Mouse (Mus musculus) right cerebral cortex, adult 2 months (tissue): Measurements from ENCODE around the gene Hnrnpc.

ENCODE experiments used
- DNase-seq, 2 experiments: peaks; one replicate each; pipeline ENCODE4 v3.0.0; 2021 to 2022; ENCODE audit warnings: low spot score in 2 of 2

Gene Hnrnpc

DNA sequence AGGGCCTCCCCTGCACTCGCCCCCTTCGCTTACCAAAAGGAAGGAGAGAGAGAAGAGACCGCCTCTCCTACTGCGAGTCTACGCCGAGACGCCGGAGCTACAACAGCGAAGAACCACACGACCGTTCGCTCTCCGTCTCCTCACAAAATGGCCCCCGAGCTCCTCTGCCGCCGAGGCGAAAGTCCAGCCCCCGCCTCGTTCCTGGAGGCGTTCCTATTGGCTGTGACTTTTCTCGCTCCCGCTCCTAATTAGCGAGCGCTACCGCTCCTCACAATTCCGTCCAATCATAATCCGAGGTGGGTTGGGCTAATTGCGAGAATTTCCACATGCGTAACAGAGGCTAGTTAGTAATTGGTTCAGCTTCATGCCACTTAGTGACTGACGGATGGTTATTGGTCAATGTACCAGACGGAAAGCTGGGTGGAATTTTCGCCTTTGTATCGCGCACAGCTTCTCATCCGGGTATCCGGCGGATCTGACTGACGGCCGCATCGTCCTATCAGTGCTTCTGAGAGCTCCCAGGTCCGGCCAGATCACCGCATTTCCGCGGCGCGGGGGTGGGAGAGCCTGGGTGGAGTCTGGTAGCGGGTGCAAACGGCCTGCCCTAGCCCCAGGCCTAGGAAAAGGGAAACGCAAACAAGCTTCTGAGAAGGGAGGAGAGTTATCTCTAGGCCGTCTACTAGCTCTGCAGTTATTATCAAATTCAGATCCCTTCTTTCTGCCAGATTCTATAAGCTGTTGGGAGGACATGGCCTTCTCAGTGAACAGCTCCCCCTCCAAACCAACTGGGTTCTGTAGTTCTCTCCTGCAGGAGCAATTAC lies at the start of gene Hnrnpc:
Gene Hnrnpc, minus strand, starts transcription at position 173 of the 821 bp plus-strand sequence.
- peak; percentile 100 for DNase-seq

DNA sequence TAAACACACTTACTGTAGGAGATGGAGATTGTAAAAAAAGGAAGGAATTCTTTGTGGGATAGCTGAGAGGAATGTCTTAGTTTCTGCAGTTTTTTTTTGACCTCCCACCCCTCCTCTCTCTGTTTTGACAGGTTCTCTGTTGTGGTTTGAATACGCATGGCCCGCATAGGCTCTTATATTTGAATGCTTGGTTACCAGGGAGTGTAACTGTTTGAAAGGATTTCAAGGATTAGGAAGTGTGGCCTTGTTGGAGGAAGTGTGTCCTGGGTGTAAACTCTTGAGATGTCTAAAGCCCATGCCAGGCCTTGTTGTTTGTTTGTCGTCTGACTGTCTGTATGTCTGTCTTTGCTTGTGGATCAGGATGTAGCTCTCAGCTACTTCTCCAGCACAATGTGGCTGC lies 48.8 kb upstream of the Hnrnpc start:
- DNase-seq: no peak

DNA sequence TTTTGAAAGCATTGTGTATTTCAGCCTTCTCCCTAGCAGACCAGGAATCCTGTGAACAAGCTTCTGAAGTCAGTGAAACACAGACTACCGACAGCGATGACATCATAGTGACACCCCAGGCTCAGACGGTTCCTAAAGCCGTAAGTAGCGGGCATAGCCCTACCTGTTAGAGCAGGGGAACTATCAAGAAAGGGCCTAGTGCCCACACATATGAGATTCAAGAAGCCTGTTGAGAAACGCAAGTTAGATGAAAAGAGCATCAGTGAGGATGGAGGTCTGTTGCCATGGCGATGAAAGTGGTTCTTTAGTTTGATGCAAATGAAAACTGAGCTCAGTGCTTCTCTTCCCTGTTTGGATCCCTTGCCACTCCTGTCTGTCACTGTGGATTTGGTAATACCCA lies 48.4 kb upstream of the Hnrnpc start:
- DNase-seq: peak; percentile 47 to 64

DNA sequence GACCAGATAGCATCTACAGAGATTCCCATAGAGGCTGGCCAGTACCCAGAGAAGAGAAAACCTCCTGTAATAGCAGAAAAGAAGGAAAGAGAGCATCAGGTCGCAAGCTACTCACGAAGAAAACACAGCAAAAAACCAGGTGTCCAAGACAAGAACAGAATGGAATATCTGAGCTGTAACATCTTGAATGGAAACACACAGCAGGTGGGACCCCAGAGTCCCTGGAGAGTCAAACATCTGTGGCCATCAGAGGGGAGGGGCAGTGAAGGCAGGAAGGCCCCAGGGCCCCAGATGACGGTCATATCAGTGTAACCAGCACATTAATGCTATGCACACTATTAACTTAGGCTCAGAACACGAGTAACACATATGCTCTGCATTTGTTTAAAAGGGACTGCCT lies 46.1 kb upstream of the Hnrnpc start:
- DNase-seq: no peak

DNA sequence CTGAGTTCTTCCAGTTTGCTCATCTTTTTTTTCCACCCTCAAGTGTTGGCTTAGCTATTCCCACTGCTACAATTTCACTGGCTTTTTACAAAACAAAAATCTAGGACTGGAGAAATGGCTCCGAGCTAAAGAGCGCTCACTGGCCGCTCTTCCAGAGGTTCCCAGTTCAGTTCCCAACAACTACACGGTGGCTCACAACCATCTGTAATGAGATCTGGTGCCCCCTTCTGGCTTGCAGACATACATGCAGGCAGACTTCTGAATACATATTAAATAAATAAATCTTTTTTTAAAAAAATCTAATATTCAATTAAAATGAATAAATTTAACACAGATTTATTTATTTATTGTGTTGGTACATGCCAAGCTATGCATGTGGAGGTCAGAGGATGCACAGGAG lies 42.7 kb upstream of the Hnrnpc start:
- no peak for DNase-seq

DNA sequence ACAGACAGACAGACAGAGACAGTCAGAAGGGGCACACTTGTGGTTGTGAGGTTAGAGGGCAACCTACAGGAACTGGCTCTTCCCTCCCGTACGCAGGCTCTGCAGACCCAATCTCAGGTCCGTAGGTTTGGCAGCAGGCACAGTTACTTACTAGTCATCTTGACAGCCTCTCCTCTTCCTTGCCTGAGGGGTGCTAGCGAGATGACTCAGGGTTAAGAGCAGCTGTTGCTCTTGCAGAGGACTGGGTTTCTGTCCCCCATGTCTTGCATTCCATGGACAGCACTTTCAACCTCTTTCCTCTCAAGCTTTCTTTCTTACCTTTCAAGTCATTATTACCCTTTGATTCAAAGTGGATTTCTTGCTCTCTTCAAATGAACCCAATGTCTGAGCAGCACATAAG lies 40.3 kb upstream of the Hnrnpc start:
- DNase-seq: no peak

DNA sequence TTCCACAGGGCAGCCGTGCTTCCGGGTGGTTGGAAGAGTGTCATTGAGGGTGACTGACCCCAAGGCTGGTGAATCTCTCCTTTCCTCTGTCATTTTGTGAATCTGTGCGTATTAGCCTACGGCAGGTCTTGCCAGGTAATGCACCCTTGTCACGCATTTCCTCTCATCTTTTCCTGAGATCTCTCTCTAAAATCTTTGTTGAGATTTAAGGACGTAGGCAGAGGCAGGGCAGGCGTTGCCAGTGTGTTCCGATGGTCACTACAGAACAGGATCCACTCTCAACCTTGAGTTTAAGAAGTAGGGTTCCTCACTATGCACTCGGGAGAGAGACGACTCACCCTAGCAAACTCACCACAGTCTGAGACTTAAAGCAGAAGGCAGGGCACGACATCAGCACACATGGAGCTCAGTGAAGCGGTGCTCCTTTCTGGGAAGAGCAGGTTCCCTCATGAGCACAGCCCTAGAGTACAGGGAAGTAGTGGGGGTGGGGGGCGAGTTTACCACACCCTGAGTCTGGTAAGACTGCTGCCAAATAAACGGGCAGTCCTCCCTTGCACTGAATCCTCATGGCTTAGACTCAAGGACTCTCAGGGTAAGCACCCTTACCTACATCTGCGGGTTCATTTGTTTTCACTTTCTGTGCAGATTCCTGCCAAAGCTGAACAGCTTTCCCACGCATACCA lies 37.8 kb upstream of the Hnrnpc start:
- no peak for DNase-seq

DNA sequence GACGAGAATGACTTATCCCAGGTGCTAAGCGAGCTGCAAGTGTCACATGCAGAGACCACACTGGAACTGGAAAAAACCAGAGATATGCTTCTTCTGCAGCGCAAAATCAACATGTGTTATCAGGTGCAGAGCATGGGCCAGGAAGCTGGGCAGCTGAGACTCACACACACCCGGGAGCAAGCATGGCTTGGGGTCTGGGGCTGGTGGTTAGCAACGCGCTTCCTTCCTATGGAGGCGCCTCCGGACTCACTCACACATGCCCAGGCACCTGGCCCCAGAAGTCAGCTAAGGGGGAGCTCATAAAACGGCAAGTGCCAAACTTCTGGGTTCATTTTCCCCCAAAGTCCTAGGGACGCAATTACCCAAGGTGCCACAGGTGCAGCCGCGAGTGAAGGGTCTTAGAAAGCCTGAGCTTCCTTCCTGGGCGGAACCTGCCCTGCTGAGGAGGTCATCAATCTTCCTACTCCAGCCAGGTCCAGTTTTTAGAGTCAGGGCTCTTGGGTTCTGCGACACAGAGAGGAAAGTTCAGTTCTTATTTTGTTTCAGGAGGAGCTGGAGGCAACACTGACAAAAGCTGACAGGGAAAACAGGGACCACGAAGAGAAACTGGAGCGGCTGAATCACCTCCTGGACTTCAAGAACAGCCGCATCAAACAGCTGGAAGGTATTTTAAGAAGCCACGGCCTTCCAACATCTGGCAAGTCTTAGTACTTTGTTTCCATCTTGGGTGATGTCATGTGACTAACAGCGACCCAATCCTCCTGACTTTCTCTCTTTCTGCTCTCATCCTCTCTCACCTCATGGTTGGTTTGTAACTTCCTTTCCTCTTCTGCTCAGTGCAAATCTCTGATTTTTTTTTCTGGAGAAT lies 37.0 kb upstream of the Hnrnpc start:
- no peak for DNase-seq

DNA sequence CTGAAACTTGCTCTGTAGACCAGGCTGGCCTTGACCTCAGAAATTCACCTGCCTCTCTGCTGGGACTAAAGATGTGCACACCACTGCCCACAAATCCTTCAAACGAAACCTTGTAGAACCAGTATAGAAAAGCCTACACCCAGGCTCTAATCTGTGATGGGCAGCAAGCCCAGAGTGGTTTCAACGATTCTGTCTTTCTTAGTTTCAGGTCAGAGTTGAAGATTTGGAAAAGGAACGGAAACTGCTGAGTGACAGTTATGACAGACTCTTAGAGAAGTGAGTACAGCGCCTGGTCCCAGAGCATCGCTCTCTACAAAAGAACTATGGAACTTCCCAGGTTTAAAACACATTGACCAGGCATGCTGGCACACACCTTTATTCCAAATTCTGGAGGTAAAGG lies 29.8 kb upstream of the Hnrnpc start:
- no peak for DNase-seq

DNA sequence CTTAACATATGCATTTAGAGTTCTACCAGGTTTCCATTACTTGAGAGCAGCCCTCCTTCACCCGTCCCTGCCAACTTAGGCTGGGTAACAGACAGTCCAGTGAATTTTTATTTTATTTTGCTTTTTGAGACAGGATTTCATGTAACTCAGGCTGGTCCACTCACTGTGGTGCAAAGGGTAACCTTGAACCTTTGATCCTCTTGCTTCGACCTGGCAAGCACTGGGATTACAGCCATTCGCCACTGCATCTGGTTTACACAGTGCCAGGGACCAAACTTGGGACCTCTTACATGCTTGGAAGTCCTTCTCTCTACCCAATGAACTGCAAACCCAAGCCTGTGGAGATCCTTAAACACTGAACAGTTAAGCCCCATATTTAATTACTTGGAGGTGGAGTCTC lies 20.8 kb upstream of the Hnrnpc start:
- no peak for DNase-seq

DNA sequence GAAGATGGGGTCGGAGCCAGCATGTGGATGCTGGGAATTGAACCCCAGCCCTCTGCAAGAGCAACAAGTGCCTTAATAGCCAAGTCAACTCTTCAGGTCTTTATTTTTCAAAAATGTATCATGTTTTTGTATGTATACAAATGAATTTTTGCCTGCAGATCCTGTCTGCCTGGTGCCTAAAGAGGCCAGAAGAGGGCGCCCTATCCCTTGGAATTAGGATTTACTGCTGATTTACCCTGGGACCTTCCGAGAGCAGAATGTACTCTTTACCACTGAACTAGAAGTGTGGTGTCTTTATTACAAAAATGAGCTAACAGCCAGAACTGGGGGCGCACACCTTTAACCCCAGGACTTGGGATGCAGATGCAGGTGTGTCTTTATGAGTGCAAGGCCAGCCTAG lies 20.1 kb upstream of the Hnrnpc start:
- peak; percentile 79 to 80 for DNase-seq

DNA sequence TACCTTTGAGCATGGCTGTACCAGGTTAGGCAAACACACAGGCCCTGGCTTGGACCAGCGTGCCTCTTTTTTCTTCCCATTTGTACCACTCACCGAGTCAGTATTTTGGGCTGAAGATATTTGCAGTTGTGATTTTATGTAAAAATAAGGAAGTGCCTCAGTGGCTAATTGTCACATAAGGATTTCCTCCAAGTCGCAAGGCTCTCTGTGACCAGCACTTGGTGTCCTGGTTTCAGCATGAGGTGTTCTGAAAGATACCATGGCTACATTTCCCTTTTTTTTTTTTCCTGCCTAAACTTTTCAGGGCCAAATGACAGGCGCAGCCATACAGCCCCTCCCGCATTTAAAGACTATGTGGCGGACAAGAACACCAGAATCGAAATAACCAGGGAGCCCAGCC lies 16.3 kb upstream of the Hnrnpc start:
- DNase-seq: no peak

DNA sequence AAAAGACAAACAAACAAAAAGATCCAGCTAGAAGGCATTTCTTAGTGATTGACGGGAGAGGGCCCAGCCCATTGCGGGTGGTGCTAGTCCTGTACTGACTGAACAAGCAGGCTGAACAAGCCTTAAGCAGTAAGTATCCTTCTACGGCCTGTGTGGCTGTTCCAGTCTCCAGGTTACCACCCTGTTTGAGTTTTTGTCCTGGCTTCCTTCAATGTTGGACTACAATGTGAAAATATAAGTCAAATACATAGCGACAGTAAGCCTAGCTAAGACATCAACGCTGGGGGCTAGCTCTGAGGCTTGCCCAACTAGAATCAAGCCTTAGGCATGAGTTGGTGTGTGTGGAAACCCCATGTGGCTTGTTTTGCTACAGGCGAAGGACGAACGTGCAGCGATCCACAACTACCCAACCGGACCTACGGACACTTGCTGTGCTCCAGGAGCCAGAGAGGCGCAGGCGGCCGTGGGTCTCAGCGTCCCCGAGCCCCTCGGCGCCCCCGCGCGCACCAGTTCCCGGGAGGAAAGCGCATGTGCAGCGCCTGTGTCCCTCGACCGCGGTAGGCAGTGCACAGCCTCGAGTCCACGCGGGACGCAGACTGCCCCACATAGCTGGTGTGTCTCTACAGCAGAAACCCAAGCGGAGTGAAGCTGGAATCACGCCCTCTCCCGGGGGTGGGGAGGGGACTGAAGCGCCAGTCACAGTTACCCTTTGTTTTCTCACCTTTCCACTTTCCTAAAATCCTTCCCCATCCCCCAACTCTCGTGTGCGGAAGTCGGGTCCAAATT lies 15.2 kb upstream of the Hnrnpc start:
- DNase-seq: peak; percentile 36 to 37

DNA sequence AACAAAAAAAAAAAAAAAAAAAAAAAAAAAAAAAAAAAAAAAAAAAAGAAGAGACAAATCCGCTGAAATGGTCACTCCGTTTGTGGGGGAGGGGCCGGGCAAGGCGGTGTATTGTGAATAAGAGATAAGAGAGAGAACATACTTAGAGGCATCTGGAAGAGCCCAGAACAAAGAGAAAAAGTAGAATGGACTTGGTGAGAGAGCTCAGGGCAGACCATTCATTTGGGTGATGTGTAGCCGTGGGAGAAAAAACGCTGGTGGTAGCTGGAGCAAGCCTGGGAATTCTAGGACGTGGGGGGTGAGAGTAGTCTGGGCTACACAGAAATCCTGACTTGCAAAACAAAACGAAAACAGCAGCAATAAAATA lies 14.6 kb upstream of the Hnrnpc start:
- no peak for DNase-seq

DNA sequence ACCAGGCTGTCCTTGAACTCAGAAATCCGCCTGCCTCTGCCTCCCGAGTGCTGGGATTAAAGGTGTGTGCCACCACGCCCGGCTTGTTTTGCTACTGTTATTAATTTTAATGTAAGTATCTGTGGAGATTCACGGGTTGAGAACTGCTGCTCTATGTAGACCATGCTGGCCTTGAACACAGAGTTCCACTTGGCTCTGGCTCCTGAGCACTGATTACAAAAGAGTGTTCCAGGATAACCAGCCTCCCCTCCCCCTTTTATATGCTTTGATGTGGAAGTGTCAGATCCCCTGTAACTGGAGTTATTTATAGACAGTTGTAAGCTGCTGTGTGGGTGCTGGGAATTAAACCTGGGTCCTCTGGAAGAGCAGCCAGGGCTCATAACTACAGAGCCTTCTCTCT lies 13.4 kb upstream of the Hnrnpc start:
- no peak for DNase-seq

DNA sequence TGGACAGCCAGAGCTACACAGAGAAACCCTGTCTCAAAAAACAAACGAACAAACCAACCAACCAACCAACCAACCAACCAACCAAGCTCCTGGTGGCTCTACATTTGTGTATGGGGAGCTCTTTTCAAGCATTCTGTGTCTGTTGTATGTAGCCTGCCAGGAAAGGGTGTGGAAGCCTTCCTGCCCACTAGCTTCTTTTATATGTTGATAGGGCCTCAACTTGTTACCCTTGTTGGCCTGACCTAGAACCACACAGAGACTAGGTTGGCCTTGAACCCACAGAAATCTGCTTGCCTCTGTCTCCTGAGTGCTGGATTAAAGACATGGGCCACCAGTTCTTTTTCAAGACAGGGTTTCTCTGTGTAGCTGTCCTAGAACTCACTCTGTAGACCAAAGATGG lies 10.3 kb upstream of the Hnrnpc start:
- no peak for DNase-seq

DNA sequence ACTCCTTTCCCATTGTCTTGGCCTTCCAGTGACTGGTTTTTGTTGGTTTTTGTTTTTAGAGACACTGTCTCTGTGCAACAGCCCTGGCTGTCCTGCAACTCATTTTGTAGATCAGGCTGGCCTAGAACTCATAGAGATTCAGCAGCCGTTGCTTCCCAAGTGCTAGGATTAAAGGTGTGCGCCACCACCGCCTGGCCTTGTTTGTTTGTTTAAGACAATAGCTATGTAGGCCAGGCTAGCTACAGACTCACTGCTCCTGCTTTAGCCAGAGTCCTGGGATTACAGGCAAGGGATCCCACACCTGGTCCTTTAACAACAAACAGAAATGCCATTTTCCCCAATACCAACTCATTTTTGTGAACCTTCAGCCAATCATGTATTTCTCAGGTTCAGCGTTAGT lies 6.5 kb upstream of the Hnrnpc start, which contains the start of gene Rpgrip1:
Gene Rpgrip1, plus strand, starts transcription at position 359 of the 400 bp plus-strand sequence.
- no peak for DNase-seq

DNA sequence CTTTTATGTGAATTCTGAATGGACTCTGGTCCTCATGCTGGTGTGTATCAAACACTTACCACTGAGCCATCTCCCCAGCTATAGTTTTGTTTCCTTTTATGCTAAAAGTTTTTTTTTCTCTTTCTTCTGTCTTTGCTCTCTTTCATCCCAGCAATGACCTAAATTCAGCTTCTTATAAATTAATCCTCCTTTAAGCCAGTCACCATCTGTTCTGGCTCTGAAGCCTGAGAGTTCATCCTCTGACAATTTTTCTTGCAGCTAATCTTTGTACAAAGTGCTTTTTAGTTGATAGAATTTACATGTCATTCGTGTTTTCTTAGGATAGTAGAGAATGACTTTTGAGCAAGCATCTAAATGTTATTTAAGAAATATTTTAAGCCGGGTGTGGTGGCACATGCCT lies 4.2 kb upstream of the Hnrnpc start:
- no peak for DNase-seq

DNA sequence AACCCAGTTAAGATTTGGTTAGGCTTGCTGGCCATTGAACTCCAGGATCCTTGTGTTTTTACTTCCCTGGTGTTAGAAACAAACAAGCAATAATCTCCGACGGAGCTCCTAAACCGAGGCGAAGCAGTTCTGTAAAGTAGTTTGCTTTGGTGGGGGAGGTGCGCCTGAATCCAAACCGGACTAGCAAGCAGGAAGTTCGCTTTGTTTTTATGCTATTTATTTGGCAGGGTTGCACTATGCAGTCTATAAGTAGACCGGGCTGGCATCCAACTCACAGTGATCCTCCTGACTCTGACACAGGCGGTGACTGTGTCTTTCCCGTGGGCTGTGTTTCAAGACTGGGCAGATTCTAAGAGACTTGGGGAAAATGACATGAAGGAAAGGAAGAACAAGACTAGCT lies 2.9 kb upstream of the Hnrnpc start:
- DNase-seq: peak; percentile 65 to 71

DNA sequence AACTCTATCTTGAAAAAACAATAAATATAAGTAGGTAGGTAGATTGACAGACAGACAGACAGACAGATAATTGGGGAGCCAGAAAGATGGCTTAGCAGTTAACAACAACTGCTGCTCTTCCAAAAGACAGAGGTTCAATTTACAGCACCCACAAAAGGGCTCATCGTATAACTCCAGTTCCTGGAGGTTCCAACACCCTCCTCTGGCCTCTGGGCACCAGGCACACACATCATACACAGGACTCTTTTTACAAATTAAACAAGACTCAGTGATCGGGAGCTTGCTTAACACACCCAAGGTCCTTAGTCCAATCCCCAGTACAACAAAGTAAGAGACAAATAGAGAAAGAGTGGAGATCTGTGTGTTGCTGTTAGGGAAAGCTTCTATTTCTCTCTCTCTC lies 1.5 kb upstream of the Hnrnpc start:
- no peak for DNase-seq

DNA sequence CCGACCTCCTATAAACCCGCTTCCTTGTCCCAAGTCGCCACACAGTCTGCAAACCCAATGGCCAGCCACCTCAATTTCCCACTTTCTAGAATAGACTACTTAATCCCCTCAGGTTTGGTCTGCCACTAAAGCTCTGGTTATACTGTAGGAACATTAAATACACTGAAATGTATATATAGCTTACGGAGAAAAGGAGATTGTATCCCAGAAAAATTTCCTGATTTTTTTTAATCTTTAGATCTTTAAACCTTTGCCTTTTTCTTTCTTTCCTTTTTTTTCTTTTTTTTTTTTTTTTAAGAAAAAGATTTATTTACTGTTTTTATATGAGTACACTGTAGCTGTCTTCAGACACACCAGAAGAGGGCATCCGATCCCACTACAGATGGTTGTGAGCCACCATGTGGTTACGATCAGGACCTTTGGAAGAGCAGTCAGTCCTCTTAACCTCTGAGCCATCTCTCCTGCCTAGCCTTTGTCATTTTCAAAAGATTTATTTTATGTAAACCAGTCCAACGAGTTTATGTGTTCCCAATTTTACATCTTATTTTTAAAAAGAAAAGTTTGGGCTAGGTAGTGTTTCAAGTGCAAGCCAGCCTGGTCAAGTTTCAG lies 953 bp upstream of the Hnrnpc start:
- DNase-seq: no peak
